Mouse (Mus musculus): ENCODE data around the gene Gnai3.

- TF ChIP-seq POLR2A (IDR thresholded peaks at IDR 0.05; ENCODE audit: insufficient read depth, low read depth, low read length), result no peak
- no peak for TF ChIP-seq CTCF (IDR thresholded peaks at IDR 0.05; ENCODE audit: insufficient read depth, low read depth, low read length)
These were observed 63.6 kb downstream of the Gnai3 start for GRCm38 (mm10) chr3:108082251-108082875.

Measured in olfactory bulb, adult 2 months (tissue).